Mouse (Mus musculus): Measurements from ENCODE around the gene Kcnk13.

GRCm38 (mm10) chr12:99919636-99920035 lies 44.7 kb upstream of the Kcnk13 start:
- TF ChIP-seq CTCF (IDR thresholded peaks at IDR 0.05; ENCODE audit: extremely low read depth, insufficient read length, insufficient replicate concordance, low read depth, low read length) (no peak), POLR2A (IDR thresholded peaks at IDR 0.05; ENCODE audit: low read depth, low read length) (no peak)

All from small intestine, adult 2 months (tissue).